Mouse (Mus musculus): ENCODE results near the gene Akap1. TPM values are rescaled to one million over a fixed set of nuclear protein-coding genes. Genes with fewer than 3 reads are reported as not detected.
A peak's percentile ranks its signal among the peaks of the same experiment; 100 is the strongest.
"Not testable (repeated sequence)": the region's sequence is repeated elsewhere in the genome, so short reads cannot be mapped to it uniquely, and the experiment has no call there.

The Akap1 gene
- polyA plus RNA-seq, 1 experiment from 2014 or later = 24.3 TPM

GRCm38 (mm10) chr11:88898380-88898763 lies 34.0 kb upstream of the Akap1 start:
- 81% methylated on average over 4 of the region's 4 CpGs for WGBS
- no peak for ATAC-seq (ENCODE audit: low FRiP score, low TSS enrichment)
- H3K4me2 ChIP-seq (replicated peaks; ENCODE audit: low read depth, low read length) = no peak overlapping the region
- no peaks in the 10 kb centered on the region for H3K36me3 ChIP-seq (ENCODE audit: insufficient read depth, low read length)
- H3K4me1 ChIP-seq (ENCODE audit: insufficient read depth, low read length) = peaks cover 9% of the 10 kb centered on the region
- H3K9me3 ChIP-seq (ENCODE audit: low read length) = no peaks in the 10 kb centered on the region
- no peak overlapping the region for H3K27ac ChIP-seq (ENCODE audit: low read length)
- no peak overlapping the region for H3K9ac ChIP-seq (replicated peaks; ENCODE audit: low read length)
- H3K27me3 ChIP-seq (ENCODE audit: insufficient read depth, low read length) = no peaks in the 10 kb centered on the region
- H3K4me3 ChIP-seq (ENCODE audit: low read length) = no peak overlapping the region

GRCm38 (mm10) chr11:88897624-88898379 lies 33.4 kb upstream of the Akap1 start:
- peak overlapping the region; percentile 58; the same call in 1 of the 2 replicates for H3K9ac ChIP-seq (replicated peaks; ENCODE audit: low read length)
- no peaks in the 10 kb centered on the region for H3K36me3 ChIP-seq (ENCODE audit: insufficient read depth, low read length)
- H3K27me3 ChIP-seq (ENCODE audit: insufficient read depth, low read length) = no peaks in the 10 kb centered on the region
- 31% methylated on average over 15 of the region's 15 CpGs for WGBS
- 0 out of 2 replicates have a peak overlapping the region, but pooled peaks have one; percentile 16 for H3K27ac ChIP-seq (ENCODE audit: low read length)
- 0 out of 2 replicates have a peak, but pooled peaks have one; percentile 23 for ATAC-seq (ENCODE audit: low FRiP score, low TSS enrichment)
- peaks cover 9% of the 10 kb centered on the region for H3K4me1 ChIP-seq (ENCODE audit: insufficient read depth, low read length)
- H3K9me3 ChIP-seq (ENCODE audit: low read length) = no peaks in the 10 kb centered on the region
- H3K4me2 ChIP-seq (replicated peaks; ENCODE audit: low read depth, low read length) = peak overlapping the region; percentile 36
- H3K4me3 ChIP-seq (ENCODE audit: low read length) = peak overlapping the region; percentile 21; the same call in 1 of the 2 replicates

- not testable (repeated sequence) for H3K9me3 ChIP-seq (ENCODE audit: low read length); H3K27ac ChIP-seq (ENCODE audit: low read length); H3K9ac ChIP-seq (replicated peaks; ENCODE audit: low read length); H3K27me3 ChIP-seq (ENCODE audit: insufficient read depth, low read length); H3K36me3 ChIP-seq (ENCODE audit: insufficient read depth, low read length); H3K4me1 ChIP-seq (ENCODE audit: insufficient read depth, low read length); ATAC-seq (ENCODE audit: low FRiP score, low TSS enrichment)
- WGBS = 21% methylated on average over 18 of the region's 39 CpGs
- peak overlapping the region; percentile 39 for H3K4me3 ChIP-seq (ENCODE audit: low read length)
- peak overlapping the region; percentile 21; the same call in 1 of the 2 replicates for H3K4me2 ChIP-seq (replicated peaks; ENCODE audit: low read depth, low read length)
Measured at GRCm38 (mm10) chr11:88895800-88896232, 31.4 kb upstream of the Akap1 start.

- WGBS = 38% methylated on average over 13 of the region's 20 CpGs
- not testable (repeated sequence) for ATAC-seq (ENCODE audit: low FRiP score, low TSS enrichment)
Measured at GRCm38 (mm10) chr11:88895235-88895634, 30.8 kb upstream of the Akap1 start.

GRCm38 (mm10) chr11:88894279-88894678 lies 29.9 kb upstream of the Akap1 start:
- H3K4me2 ChIP-seq (replicated peaks; ENCODE audit: low read depth, low read length); H3K27ac ChIP-seq (ENCODE audit: low read length); H3K36me3 ChIP-seq (ENCODE audit: insufficient read depth, low read length); H3K9me3 ChIP-seq (ENCODE audit: low read length); H3K4me1 ChIP-seq (ENCODE audit: insufficient read depth, low read length); H3K4me3 ChIP-seq (ENCODE audit: low read length); ATAC-seq (ENCODE audit: low FRiP score, low TSS enrichment); H3K9ac ChIP-seq (replicated peaks; ENCODE audit: low read length); H3K27me3 ChIP-seq (ENCODE audit: insufficient read depth, low read length): not testable (repeated sequence)
- 92% methylated on average over 10 of the region's 14 CpGs for WGBS

More at GRCm38 (mm10) chr11:88895235-88895634, 30.8 kb upstream of the Akap1 start:
- not testable (repeated sequence) for H3K27me3 ChIP-seq (ENCODE audit: insufficient read depth, low read length); H3K9ac ChIP-seq (replicated peaks; ENCODE audit: low read length); H3K27ac ChIP-seq (ENCODE audit: low read length); H3K36me3 ChIP-seq (ENCODE audit: insufficient read depth, low read length); H3K9me3 ChIP-seq (ENCODE audit: low read length); H3K4me1 ChIP-seq (ENCODE audit: insufficient read depth, low read length); H3K4me3 ChIP-seq (ENCODE audit: low read length)
- peak overlapping the region; percentile 34; the same call in 1 of the 2 replicates for H3K4me2 ChIP-seq (replicated peaks; ENCODE audit: low read depth, low read length)

GRCm38 (mm10) chr11:88893501-88893900 lies 29.1 kb upstream of the Akap1 start:
- H3K9ac ChIP-seq (replicated peaks; ENCODE audit: low read length); H3K9me3 ChIP-seq (ENCODE audit: low read length); ATAC-seq (ENCODE audit: low FRiP score, low TSS enrichment); H3K4me3 ChIP-seq (ENCODE audit: low read length); H3K27me3 ChIP-seq (ENCODE audit: insufficient read depth, low read length); H3K27ac ChIP-seq (ENCODE audit: low read length); H3K4me1 ChIP-seq (ENCODE audit: insufficient read depth, low read length); H3K36me3 ChIP-seq (ENCODE audit: insufficient read depth, low read length); H3K4me2 ChIP-seq (replicated peaks; ENCODE audit: low read depth, low read length): not testable (repeated sequence)
- WGBS = 93% methylated on average over 2 of the region's 8 CpGs

GRCm38 (mm10) chr11:88892789-88893188 lies 28.4 kb upstream of the Akap1 start:
- not testable (repeated sequence) for H3K27me3 ChIP-seq (ENCODE audit: insufficient read depth, low read length); H3K9ac ChIP-seq (replicated peaks; ENCODE audit: low read length); H3K27ac ChIP-seq (ENCODE audit: low read length); H3K9me3 ChIP-seq (ENCODE audit: low read length); H3K4me1 ChIP-seq (ENCODE audit: insufficient read depth, low read length); H3K4me2 ChIP-seq (replicated peaks; ENCODE audit: low read depth, low read length); H3K36me3 ChIP-seq (ENCODE audit: insufficient read depth, low read length); H3K4me3 ChIP-seq (ENCODE audit: low read length); ATAC-seq (ENCODE audit: low FRiP score, low TSS enrichment)
- WGBS = 93% methylated on average over 22 of the region's 24 CpGs

- not testable (repeated sequence) for H3K36me3 ChIP-seq (ENCODE audit: insufficient read depth, low read length); H3K4me1 ChIP-seq (ENCODE audit: insufficient read depth, low read length); ATAC-seq (ENCODE audit: low FRiP score, low TSS enrichment); H3K9ac ChIP-seq (replicated peaks; ENCODE audit: low read length); H3K27me3 ChIP-seq (ENCODE audit: insufficient read depth, low read length); H3K9me3 ChIP-seq (ENCODE audit: low read length); H3K4me2 ChIP-seq (replicated peaks; ENCODE audit: low read depth, low read length); H3K27ac ChIP-seq (ENCODE audit: low read length); H3K4me3 ChIP-seq (ENCODE audit: low read length)
- 95% methylated on average over 14 of the region's 24 CpGs for WGBS
Measured at GRCm38 (mm10) chr11:88891921-88892561, 27.7 kb upstream of the Akap1 start.

- H3K27ac ChIP-seq (ENCODE audit: low read length); H3K27me3 ChIP-seq (ENCODE audit: insufficient read depth, low read length); H3K4me3 ChIP-seq (ENCODE audit: low read length); H3K36me3 ChIP-seq (ENCODE audit: insufficient read depth, low read length); H3K9ac ChIP-seq (replicated peaks; ENCODE audit: low read length); ATAC-seq (ENCODE audit: low FRiP score, low TSS enrichment); H3K9me3 ChIP-seq (ENCODE audit: low read length); H3K4me1 ChIP-seq (ENCODE audit: insufficient read depth, low read length); H3K4me2 ChIP-seq (replicated peaks; ENCODE audit: low read depth, low read length): not testable (repeated sequence)
- WGBS = 98% methylated on average over 6 of the region's 12 CpGs
Measured at GRCm38 (mm10) chr11:88891446-88891845, 27.1 kb upstream of the Akap1 start.

GRCm38 (mm10) chr11:88890904-88891303 lies 26.5 kb upstream of the Akap1 start:
- H3K36me3 ChIP-seq (ENCODE audit: insufficient read depth, low read length); H3K4me2 ChIP-seq (replicated peaks; ENCODE audit: low read depth, low read length); H3K4me3 ChIP-seq (ENCODE audit: low read length); H3K9me3 ChIP-seq (ENCODE audit: low read length); H3K4me1 ChIP-seq (ENCODE audit: insufficient read depth, low read length); H3K27ac ChIP-seq (ENCODE audit: low read length); H3K9ac ChIP-seq (replicated peaks; ENCODE audit: low read length); ATAC-seq (ENCODE audit: low FRiP score, low TSS enrichment); H3K27me3 ChIP-seq (ENCODE audit: insufficient read depth, low read length): not testable (repeated sequence)
- WGBS = 95% methylated on average over 6 of the region's 11 CpGs

All from kidney, embryonic 16.5 days (tissue).